Mouse (Mus musculus) CH12.LX (cell line): ENCODE results near the gene Tldc1. TPM values are rescaled to one million over a fixed set of nuclear protein-coding genes. Genes with fewer than 3 reads are reported as not detected.
A peak's percentile ranks its signal among the peaks of the same experiment; 100 is the strongest.

Experiments used
- DNase-seq: peaks from one replicate; pipeline ENCODE4 v3.0.0-alpha.2; 2013; ENCODE audit errors: extremely low read depth
- H3K27ac ChIP-seq: 2 replicates; pipeline ENCODE4 v1.5.1; 2012; ENCODE audit warnings: low read depth, mild to moderate bottlenecking, control low read depth, moderate library complexity; ENCODE audit not compliant: insufficient read depth
- H3K27me3 ChIP-seq: replicated peaks from 2 replicates; pipeline ENCODE3; 2012; ENCODE audit warnings: inconsistent platforms
- H3K36me3 ChIP-seq, 2 experiments: replicated peaks in 1 of 2; 2 replicates each; pipeline versions ENCODE3 to v1.6.1; 2012; ENCODE audit warnings: inconsistent platforms in 1 of 2, low read length in 1 of 2, mild to moderate bottlenecking in 1 of 2, mixed read lengths in 1 of 2, moderate library complexity in 1 of 2; ENCODE audit not compliant: control insufficient read depth in 1 of 2, insufficient read depth in 1 of 2
- H3K4me1 ChIP-seq, 2 experiments: 2 replicates each; pipeline ENCODE4 v1.6.1; 2012; ENCODE audit warnings: inconsistent platforms in 1 of 2, moderate library complexity in 1 of 2; ENCODE audit not compliant: insufficient read depth in 2 of 2, control insufficient read depth in 1 of 2
- H3K4me2 ChIP-seq: 2 replicates; pipeline ENCODE4 v1.6.1; 2012; ENCODE audit warnings: low read depth, mild to moderate bottlenecking, control low read depth; ENCODE audit not compliant: poor library complexity, insufficient read depth, severe bottlenecking
- H3K4me3 ChIP-seq, 3 experiments: fragments of 150-350 bp in 1 of 3; sonication (generic) in 1 of 3; replicated peaks in 1 of 3; 2 replicates each; pipeline versions ENCODE3 to v1.5.1; 2011 to 2012; ENCODE audit warnings: low read depth in 2 of 3, low read length in 2 of 3, mild to moderate bottlenecking in 2 of 3, moderate library complexity in 2 of 3, control low read depth in 1 of 3, improper control_type of control experiment in 1 of 3, inconsistent platforms in 1 of 3, mixed read lengths in 1 of 3; ENCODE audit not compliant: poor library complexity in 1 of 3
- H3K79me2 ChIP-seq: replicated peaks from 2 replicates; pipeline ENCODE4 v1.6.1; 2012; ENCODE audit warnings: mild to moderate bottlenecking, moderate library complexity; ENCODE audit not compliant: control insufficient read depth, poor library complexity, insufficient read depth, severe bottlenecking; ENCODE audit errors: extremely low read depth
- H3K9ac ChIP-seq: 2 replicates; pipeline ENCODE4 v1.6.1; 2012; ENCODE audit warnings: low read depth, mild to moderate bottlenecking, control low read depth, moderate library complexity; ENCODE audit not compliant: insufficient read depth
- H3K9me3 ChIP-seq: replicated peaks from 2 replicates; pipeline ENCODE3; 2012; ENCODE audit warnings: low read length, inconsistent platforms, mixed read lengths
- BHLHE40 ChIP-seq: IDR thresholded peaks from 2 replicates; pipeline ENCODE4 v1.6.1; 2011; ENCODE audit warnings: mild to moderate bottlenecking, low read depth, low read length, improper control_type of control experiment
- CHD1 ChIP-seq: IDR thresholded peaks from 2 replicates; pipeline ENCODE4 v1.6.1; 2012; ENCODE audit warnings: low read depth, low read length, improper control_type of control experiment, inconsistent platforms
- CHD2 ChIP-seq: IDR thresholded peaks from 2 replicates; pipeline ENCODE4 v1.6.1; 2011; ENCODE audit warnings: low read length, improper control_type of control experiment
- CTCF ChIP-seq, 2 experiments: IDR thresholded peaks in 1 of 2; conservative IDR thresholded peaks in 1 of 2; 2 replicates each; pipeline ENCODE4 v1.5.1; 2011 to 2012; ENCODE audit warnings: low read depth in 2 of 2, low read length in 2 of 2, improper control_type of control experiment in 1 of 2, inconsistent platforms in 1 of 2, mild to moderate bottlenecking in 1 of 2, moderate library complexity in 1 of 2
- E2F4 ChIP-seq: IDR thresholded peaks from 2 replicates; pipeline ENCODE4 v1.6.1; 2011; ENCODE audit warnings: low read depth, low read length, improper control_type of control experiment; ENCODE audit not compliant: insufficient replicate concordance
- ELF1 ChIP-seq: IDR thresholded peaks from 2 replicates; pipeline ENCODE4 v1.6.1; 2014; ENCODE audit warnings: low read depth, mild to moderate bottlenecking, inconsistent platforms, low read length, improper control_type of control experiment
- EP300 ChIP-seq: IDR thresholded peaks from 2 replicates; pipeline ENCODE4 v1.6.1; 2011; ENCODE audit warnings: low read length, improper control_type of control experiment
- ETS1 ChIP-seq: conservative IDR thresholded peaks from 2 replicates; pipeline ENCODE4 v1.6.1; 2012; ENCODE audit warnings: low read depth, mild to moderate bottlenecking, inconsistent platforms, low read length, improper control_type of control experiment, moderate library complexity
- GABPA ChIP-seq: IDR thresholded peaks from 2 replicates; pipeline ENCODE4 v1.6.1; 2012; ENCODE audit warnings: low read depth, low read length, improper control_type of control experiment, inconsistent platforms; ENCODE audit not compliant: insufficient replicate concordance
- HCFC1 ChIP-seq: IDR thresholded peaks from 2 replicates; pipeline ENCODE4 v1.6.1; 2012; ENCODE audit warnings: low read depth, mild to moderate bottlenecking, inconsistent platforms, low read length, improper control_type of control experiment
- IRF4 ChIP-seq: IDR thresholded peaks from 2 replicates; pipeline ENCODE4 v1.6.1; 2014; ENCODE audit warnings: low read depth, mild to moderate bottlenecking, inconsistent platforms, low read length, improper control_type of control experiment
- JUN ChIP-seq: IDR thresholded peaks from 2 replicates; pipeline ENCODE4 v1.6.1; 2011; ENCODE audit warnings: low read depth, mild to moderate bottlenecking, low read length, improper control_type of control experiment, moderate library complexity; ENCODE audit not compliant: insufficient read depth
- KAT2A ChIP-seq: IDR thresholded peaks from 2 replicates; pipeline ENCODE4 v1.6.1; 2012; ENCODE audit warnings: low read length, improper control_type of control experiment, inconsistent platforms; ENCODE audit not compliant: insufficient replicate concordance
- MAFK ChIP-seq: IDR thresholded peaks from 2 replicates; pipeline ENCODE4 v1.6.1; 2011; ENCODE audit warnings: low read length, improper control_type of control experiment; ENCODE audit not compliant: insufficient replicate concordance
- MAX ChIP-seq: IDR thresholded peaks from 2 replicates; pipeline ENCODE4 v1.6.1; 2011; ENCODE audit warnings: low read length, improper control_type of control experiment
- MYC ChIP-seq: IDR thresholded peaks from 2 replicates; pipeline ENCODE4 v1.6.1; 2011; ENCODE audit warnings: low read depth, mild to moderate bottlenecking, improper control_type of control experiment, low read length
- PAX5 ChIP-seq: IDR thresholded peaks from 2 replicates; pipeline ENCODE4 v1.6.1; 2012; ENCODE audit warnings: low read length, inconsistent platforms, mixed read lengths
- POLR2A ChIP-seq: IDR thresholded peaks from 2 replicates; pipeline ENCODE4 v1.6.1; 2011; ENCODE audit warnings: low read depth, mild to moderate bottlenecking, improper control_type of control experiment, low read length
- POLR2AphosphoS2 ChIP-seq: IDR thresholded peaks from 2 replicates; pipeline ENCODE4 v1.6.1; 2011; ENCODE audit warnings: low read depth, low read length, improper control_type of control experiment
- RCOR1 ChIP-seq: conservative IDR thresholded peaks from 2 replicates; pipeline ENCODE4 v1.6.1; 2012; ENCODE audit warnings: low read depth, mild to moderate bottlenecking, inconsistent platforms, low read length, improper control_type of control experiment
- SMC3 ChIP-seq: IDR thresholded peaks from 2 replicates; pipeline ENCODE4 v1.6.1; 2011; ENCODE audit warnings: low read depth, low read length, improper control_type of control experiment
- TBP ChIP-seq: conservative IDR thresholded peaks from 2 replicates; pipeline ENCODE4 v1.6.1; 2011; ENCODE audit warnings: low read depth, low read length, improper control_type of control experiment
- TCF12 ChIP-seq: IDR thresholded peaks from 2 replicates; pipeline ENCODE4 v1.6.1; 2014; ENCODE audit warnings: low read depth, mild to moderate bottlenecking, inconsistent platforms, low read length, improper control_type of control experiment
- UBTF ChIP-seq: IDR thresholded peaks from 2 replicates; pipeline ENCODE4 v1.6.1; 2012; ENCODE audit warnings: low read depth, mild to moderate bottlenecking, inconsistent platforms, low read length, improper control_type of control experiment, moderate library complexity
- USF1 ChIP-seq: IDR thresholded peaks from 2 replicates; pipeline ENCODE4 v1.6.1; 2014; ENCODE audit warnings: low read depth, mild to moderate bottlenecking, inconsistent platforms, low read length, improper control_type of control experiment
- ZC3H11A ChIP-seq: IDR thresholded peaks from 2 replicates; pipeline ENCODE4 v1.6.1; 2012; ENCODE audit warnings: low read depth, mild to moderate bottlenecking, inconsistent platforms, low read length, improper control_type of control experiment
- ZKSCAN1 ChIP-seq: IDR thresholded peaks from 2 replicates; pipeline ENCODE4 v1.6.1; 2012; ENCODE audit warnings: low read depth, inconsistent platforms, low read length, improper control_type of control experiment, borderline replicate concordance
- ZMIZ1 ChIP-seq: IDR thresholded peaks from 2 replicates; pipeline ENCODE4 v1.6.1; 2012; ENCODE audit warnings: low read depth, mild to moderate bottlenecking, inconsistent platforms, low read length, improper control_type of control experiment
- ZNF384 ChIP-seq: IDR thresholded peaks from 2 replicates; pipeline ENCODE4 v1.6.1; 2012; ENCODE audit warnings: low read depth, low read length, improper control_type of control experiment, inconsistent platforms
- dilution Hi-C: fragments of 300-500 bp; cut with MboI; formaldehyde crosslinking; loops from 2 replicates; pipeline ENCODE4 v1.14.3; 2020; ENCODE audit warnings: low sequenced_read_pairs; ENCODE audit not compliant: extremely low pct_unique_long_range_greater_than_20kb, extremely low pct_ligation_motif_present
- in situ Hi-C: fragments of 300-500 bp; cut with MboI; formaldehyde crosslinking; loops from 3 replicates; pipeline ENCODE4 v1.14.3; 2019; ENCODE audit warnings: low sequenced_read_pairs, low pct_ligation_motif_present, low pct_unique_long_range_greater_than_20kb, mixed read lengths
- polyA plus RNA-seq: library from polyadenylated mRNA; unstranded; fragments of >175 nt; gene quantifications from 2 replicates; pipeline ENCODE4 v1.2.1, GENCODE M21; 2012; ENCODE audit warnings: low read depth; ENCODE audit not compliant: insufficient read length
- total RNA-seq, 2 experiments: library from RNA; depleted of rRNA; stranded (reverse); fragments of 300-350 nt in 1 of 2; fragments of >200 nt in 1 of 2; gene quantifications; 2 replicates each; pipeline ENCODE4 v1.2.3; 2012 to 2014

Gene Tldc1
- total and polyA plus RNA-seq, 3 experiments: 3.8 to 10.4 (median 7.7) TPM

GRCm38 (mm10) chr8:119784141-119784574 lies 5.9 kb upstream of the Tldc1 start (continued):
- TF ChIP-seq ZKSCAN1: no peak
- 0 out of 2 replicates have a peak, but pooled peaks have one; percentile 46 for TF ChIP-seq ZMIZ1
- TF ChIP-seq MAFK: no peak
- no peak for TF ChIP-seq GABPA
- TF ChIP-seq TCF12: peak; percentile 71
- TF ChIP-seq CTCF (conservative IDR thresholded peaks at IDR 0.05 in 1 of 2, IDR thresholded peaks at IDR 0.05 in 1 of 2; ENCODE audit: low read depth in 2 of 2, low read length in 2 of 2): 0 out of 4 replicates have a peak, but pooled peaks of 1 of the 2 experiments have one; percentile 2
- no peak for TF ChIP-seq UBTF
- TF ChIP-seq CHD2: peak; percentile 52; the same call in 1 of the 2 replicates
- no peak for TF ChIP-seq ZNF384
- TF ChIP-seq ELF1: 0 out of 2 replicates have a peak, but pooled peaks have one; percentile 22
- no peak; the same call in 1 of the 2 replicates for TF ChIP-seq MAX
- no peak for TF ChIP-seq PAX5
- TF ChIP-seq CHD1: no peak

GRCm38 (mm10) chr8:119783579-119783978 lies 5.4 kb upstream of the Tldc1 start:
- H3K4me3 ChIP-seq: peak overlapping the region in 2 of 3 experiments; percentile 4 to 19
- H3K27ac ChIP-seq: peak overlapping the region; percentile 81
- no peak overlapping the region; the same call in 1 of the 2 replicates for H3K9ac ChIP-seq
- no peaks in the 10 kb centered on the region for H3K36me3 ChIP-seq
- dilution Hi-C loops: no loop called here
- DNase-seq: peak; percentile 71
- peaks cover 22 to 71% of the 10 kb centered on the region in 2 experiments for H3K4me1 ChIP-seq
- no peak for TF ChIP-seq USF1
- TF ChIP-seq KAT2A: no peak
- 0 out of 2 replicates have a peak, but pooled peaks have one; percentile 10 for TF ChIP-seq RCOR1
- TF ChIP-seq CHD2: 0 out of 2 replicates have a peak, but pooled peaks have one; percentile 23
- TF ChIP-seq POLR2A: no peak
- TF ChIP-seq IRF4: no peak
- TF ChIP-seq E2F4: no peak
- TF ChIP-seq BHLHE40: no peak
- no peak for TF ChIP-seq ZNF384
- TF ChIP-seq CHD1: no peak
- peak; percentile 69 for TF ChIP-seq EP300
- no peak for TF ChIP-seq POLR2AphosphoS2
- no peak for TF ChIP-seq MYC
- TF ChIP-seq JUN: no peak
- TF ChIP-seq TCF12: peak; percentile 68; the same call in 1 of the 2 replicates
- TF ChIP-seq TBP: no peak
- no peak for TF ChIP-seq SMC3
- no peak for TF ChIP-seq MAX
- TF ChIP-seq ZC3H11A: no peak
- no peak for TF ChIP-seq UBTF
- TF ChIP-seq HCFC1: no peak
- 0 out of 2 replicates have a peak, but pooled peaks have one; percentile 35 for TF ChIP-seq ETS1
- no peak for TF ChIP-seq ZKSCAN1
- no peaks in the 10 kb centered on the region for H3K79me2 ChIP-seq
- H3K9me3 ChIP-seq: no peaks in the 10 kb centered on the region
- in situ Hi-C loops: loop anchor here (5.0 kb wide), 2 partner anchors 59 to 139 kb away; partner anchors contain the start of gene Cotl1
- peak overlapping the region; percentile 18 for H3K4me2 ChIP-seq
- peaks cover 2% of the 10 kb centered on the region for H3K27me3 ChIP-seq
